Mouse (Mus musculus) MEL (cell line): ENCODE results near the gene Mrps25. TPM values are rescaled to one million over a fixed set of nuclear protein-coding genes. Genes with fewer than 3 reads are reported as not detected.

Source experiments
- DNase-seq: peaks from one replicate; pipeline ENCODE4 v3.0.0; 2011; ENCODE audit warnings: low read depth, low spot score
- H3K27ac ChIP-seq: 2 replicates; pipeline ENCODE4 v1.5.1; 2012; ENCODE audit warnings: low read depth, mild to moderate bottlenecking, control low read depth, low read length, moderate library complexity; ENCODE audit not compliant: control insufficient read depth
- H3K27me3 ChIP-seq, 2 experiments: fragments of 150-350 bp in 1 of 2; sonication (generic) in 1 of 2; 2 replicates each; pipeline ENCODE4 v1.6.1; 2012; ENCODE audit warnings: low read length in 2 of 2, mild to moderate bottlenecking in 2 of 2, improper control_type of control experiment in 1 of 2, moderate library complexity in 1 of 2; ENCODE audit not compliant: insufficient read depth in 2 of 2, control insufficient read depth in 1 of 2
- H3K36me3 ChIP-seq, 2 experiments: 2 replicates each; pipeline ENCODE4 v1.6.1; 2012 to 2014; ENCODE audit warnings: low read length in 2 of 2, improper control_type of control experiment in 1 of 2, inconsistent platforms in 1 of 2, mild to moderate bottlenecking in 1 of 2; ENCODE audit not compliant: insufficient read depth in 2 of 2, control insufficient read depth in 1 of 2
- H3K4me1 ChIP-seq, 2 experiments: fragments of 150-350 bp in 1 of 2; sonication (generic) in 1 of 2; 2 replicates each; pipeline ENCODE4 v1.6.1; 2012; ENCODE audit warnings: low read length in 2 of 2, improper control_type of control experiment in 1 of 2, mild to moderate bottlenecking in 1 of 2; ENCODE audit not compliant: insufficient read depth in 2 of 2, control insufficient read depth in 1 of 2
- H3K4me3 ChIP-seq, 2 experiments: fragments of 150-350 bp in 1 of 2; sonication (generic) in 1 of 2; 2 replicates each; pipeline ENCODE4 v1.5.1; 2012; ENCODE audit warnings: low read depth in 2 of 2, low read length in 2 of 2, mild to moderate bottlenecking in 2 of 2, moderate library complexity in 2 of 2, control low read depth in 1 of 2, improper control_type of control experiment in 1 of 2; ENCODE audit not compliant: control insufficient read depth in 1 of 2, insufficient read depth in 1 of 2
- H3K79me2 ChIP-seq: 2 replicates; pipeline ENCODE4 v1.6.1; 2012; ENCODE audit warnings: mild to moderate bottlenecking, low read length, moderate library complexity; ENCODE audit not compliant: control insufficient read depth, poor library complexity, insufficient read depth
- H3K9ac ChIP-seq: 2 replicates; pipeline ENCODE4 v1.6.1; 2012; ENCODE audit warnings: low read depth, mild to moderate bottlenecking, control low read depth, low read length, moderate library complexity; ENCODE audit not compliant: control insufficient read depth, poor library complexity, severe bottlenecking
- H3K9me3 ChIP-seq: fragments of 150-350 bp; sonication (generic); replicated peaks from 2 replicates; pipeline ENCODE4 v1.6.1; 2012; ENCODE audit warnings: mild to moderate bottlenecking, low read length, improper control_type of control experiment, moderate library complexity; ENCODE audit not compliant: insufficient read depth
- BHLHE40 ChIP-seq: IDR thresholded peaks from 2 replicates; pipeline ENCODE4 v1.6.1; 2012; ENCODE audit warnings: low read depth, mild to moderate bottlenecking, inconsistent platforms, low read length, improper control_type of control experiment, borderline replicate concordance
- CHD1 ChIP-seq: IDR thresholded peaks from 2 replicates; pipeline ENCODE4 v1.6.1; 2012; ENCODE audit warnings: low read depth, mild to moderate bottlenecking, inconsistent platforms, low read length, improper control_type of control experiment
- ETS1 ChIP-seq: IDR thresholded peaks from 2 replicates; pipeline ENCODE4 v1.6.1; 2012; ENCODE audit warnings: low read depth, mild to moderate bottlenecking, inconsistent platforms, low read length, improper control_type of control experiment, moderate library complexity
- GATA1 ChIP-seq: IDR thresholded peaks from 2 replicates; pipeline ENCODE4 v1.6.1; 2011; ENCODE audit warnings: low read depth, low read length, improper control_type of control experiment
- JUND ChIP-seq: IDR thresholded peaks from 2 replicates; pipeline ENCODE4 v1.6.1; 2011; ENCODE audit warnings: low read depth, mild to moderate bottlenecking, improper control_type of control experiment, low read length
- MAFK ChIP-seq: IDR thresholded peaks from 2 replicates; pipeline ENCODE4 v1.6.1; 2011; ENCODE audit warnings: low read depth, mild to moderate bottlenecking, low read length, improper control_type of control experiment, borderline replicate concordance
- MAX ChIP-seq: IDR thresholded peaks from 2 replicates; pipeline ENCODE4 v1.6.1; 2011; ENCODE audit warnings: low read length, improper control_type of control experiment
- MAZ ChIP-seq: IDR thresholded peaks from 2 replicates; pipeline ENCODE4 v1.6.1; 2012; ENCODE audit warnings: low read depth, mild to moderate bottlenecking, inconsistent platforms, low read length, improper control_type of control experiment
- MXI1 ChIP-seq: IDR thresholded peaks from 2 replicates; pipeline ENCODE4 v1.6.1; 2011; ENCODE audit warnings: mild to moderate bottlenecking, low read depth, low read length, improper control_type of control experiment
- MYB ChIP-seq: IDR thresholded peaks from 2 replicates; pipeline ENCODE4 v1.6.1; 2011; ENCODE audit warnings: mild to moderate bottlenecking, low read depth, low read length, improper control_type of control experiment
- MYC ChIP-seq: IDR thresholded peaks from 2 replicates; pipeline ENCODE4 v1.6.1; 2011; ENCODE audit warnings: low read depth, mild to moderate bottlenecking, low read length, improper control_type of control experiment, moderate library complexity
- NELFE ChIP-seq: IDR thresholded peaks from 2 replicates; pipeline ENCODE4 v1.6.1; 2011; ENCODE audit warnings: low read depth, low read length, improper control_type of control experiment
- NRF1 ChIP-seq: IDR thresholded peaks from 2 replicates; pipeline ENCODE4 v1.6.1; 2014; ENCODE audit warnings: low read depth, mild to moderate bottlenecking, inconsistent platforms, low read length, improper control_type of control experiment, moderate library complexity; ENCODE audit not compliant: poor library complexity, insufficient read depth, severe bottlenecking
- POLR2A ChIP-seq, 2 experiments: IDR thresholded peaks; 2 replicates each; pipeline ENCODE4 v1.6.1; 2011 to 2012; ENCODE audit warnings: low read length in 2 of 2, mild to moderate bottlenecking in 2 of 2, control low read depth in 1 of 2, improper control_type of control experiment in 1 of 2, low read depth in 1 of 2, moderate library complexity in 1 of 2; ENCODE audit not compliant: control insufficient read depth in 1 of 2, insufficient read depth in 1 of 2, poor library complexity in 1 of 2
- POLR2AphosphoS5 ChIP-seq: IDR thresholded peaks from 2 replicates; pipeline ENCODE4 v1.6.1; 2012; ENCODE audit warnings: low read depth, borderline replicate concordance, mild to moderate bottlenecking, inconsistent platforms, low read length, moderate library complexity, mixed read lengths
- RAD21 ChIP-seq: IDR thresholded peaks from 2 replicates; pipeline ENCODE4 v1.6.1; 2011; ENCODE audit warnings: mild to moderate bottlenecking, low read depth, low read length, improper control_type of control experiment
- SIN3A ChIP-seq: IDR thresholded peaks from 2 replicates; pipeline ENCODE4 v1.6.1; 2012; ENCODE audit warnings: low read length, improper control_type of control experiment, inconsistent platforms
- TAL1 ChIP-seq: IDR thresholded peaks from 2 replicates; pipeline ENCODE4 v1.6.1; 2012; ENCODE audit warnings: mild to moderate bottlenecking, inconsistent platforms, low read length, moderate library complexity, mixed read lengths
- TCF12 ChIP-seq: IDR thresholded peaks from 2 replicates; pipeline ENCODE4 v1.6.1; 2014; ENCODE audit warnings: low read depth, mild to moderate bottlenecking, inconsistent platforms, low read length, improper control_type of control experiment, moderate library complexity
- USF1 ChIP-seq: IDR thresholded peaks from 2 replicates; pipeline ENCODE4 v1.6.1; 2014; ENCODE audit warnings: low read depth, mild to moderate bottlenecking, inconsistent platforms, low read length, improper control_type of control experiment, moderate library complexity
- ZC3H11A ChIP-seq: IDR thresholded peaks from 2 replicates; pipeline ENCODE4 v1.6.1; 2012; ENCODE audit warnings: low read depth, mild to moderate bottlenecking, inconsistent platforms, low read length, improper control_type of control experiment
- ZKSCAN1 ChIP-seq: IDR thresholded peaks from 2 replicates; pipeline ENCODE4 v1.6.1; 2012; ENCODE audit warnings: low read depth, mild to moderate bottlenecking, inconsistent platforms, low read length, improper control_type of control experiment, moderate library complexity
- ZMIZ1 ChIP-seq: IDR thresholded peaks from 2 replicates; pipeline ENCODE4 v1.6.1; 2012; ENCODE audit warnings: low read depth, mild to moderate bottlenecking, inconsistent platforms, low read length, improper control_type of control experiment, moderate library complexity
- ZNF384 ChIP-seq: IDR thresholded peaks from 2 replicates; pipeline ENCODE4 v1.6.1; 2012; ENCODE audit warnings: low read depth, mild to moderate bottlenecking, inconsistent platforms, low read length, improper control_type of control experiment
- polyA plus RNA-seq, 2 experiments: library from polyadenylated mRNA; stranded (reverse) in 1 of 2; unstranded in 1 of 2; fragments of >175 nt in 1 of 2; fragments of >200 nt in 1 of 2; gene quantifications; 2 replicates each; pipeline versions ENCODE4 v1.2.1 to v1.2.4; 2012; ENCODE audit warnings: low replicate concordance in 2 of 2, low read depth in 1 of 2; ENCODE audit not compliant: insufficient read length in 2 of 2, insufficient read depth in 1 of 2, missing spikeins in 1 of 2
- total RNA-seq: library from RNA; depleted of rRNA; stranded (reverse); fragments of 300-350 nt; gene quantifications from 2 replicates; pipeline ENCODE4 v1.2.3, GENCODE M21; 2012

The Mrps25 gene
- total and polyA plus RNA-seq, 3 experiments: 94.7 to 261 (median 109) TPM

- Histone ChIP-seq H3K9ac (no peak overlapping the region), H3K4me1 (no peaks in the 10 kb centered on the region), H3K9me3 (no peaks in the 10 kb centered on the region)
- no peak for DNase-seq
- TF ChIP-seq TCF12 (no peak), MAX (no peak), JUND (no peak), MYB (no peak), ZMIZ1 (no peak), ETS1 (no peak), MAFK (no peak), BHLHE40 (no peak), ZKSCAN1 (no peak), MYC (no peak), NELFE (no peak), RAD21 (no peak), ZNF384 (no peak)
- TF ChIP-seq, all 39 proteins: peak for 0
- Histone ChIP-seq H3K79me2 (no peaks in the 10 kb centered on the region; the same call in 1 of the 2 replicates), H3K27ac (no peak overlapping the region), H3K27me3 (no peaks in the 10 kb centered on the region), H3K36me3 (peaks cover 0 to 14% of the 10 kb centered on the region in 2 experiments; a peak in 2 of 4 replicates), H3K4me3 (no peak overlapping the region)
These were observed 38.0 kb downstream of the Mrps25 start for GRCm38 (mm10) chr6:92145881-92146280.

GRCm38 (mm10) chr6:92136356-92136755, 47.5 kb downstream of the Mrps25 start:
- no peak overlapping the region for H3K4me3 ChIP-seq
- no peaks in the 10 kb centered on the region for H3K27me3 ChIP-seq
- no peaks in the 10 kb centered on the region for H3K9me3 ChIP-seq
- H3K27ac ChIP-seq: no peak overlapping the region
- TF ChIP-seq MYC (no peak), TAL1 (no peak), POLR2AphosphoS5 (no peak), ZNF384 (no peak), RAD21 (no peak), TCF12 (no peak), GATA1 (no peak), MAFK (no peak), MAX (no peak), CHD1 (no peak), POLR2A (IDR thresholded peaks at IDR 0.05; ENCODE audit: control insufficient read depth in 1 of 2, insufficient read depth in 1 of 2, low read depth in 1 of 2, low read length in 2 of 2, poor library complexity in 1 of 2) (no peak), SIN3A (no peak), BHLHE40 (no peak), JUND (no peak), USF1 (no peak), NRF1 (no peak), ZC3H11A (no peak), MAZ (no peak), MXI1 (no peak)
- peaks cover 9% of the 10 kb centered on the region in 2 experiments for H3K36me3 ChIP-seq
- peaks cover 4% of the 10 kb centered on the region; the same call in 1 of the 2 replicates for H3K79me2 ChIP-seq
- H3K9ac ChIP-seq: no peak overlapping the region
- no peak for DNase-seq
- peaks cover 5 to 10% of the 10 kb centered on the region in 2 experiments for H3K4me1 ChIP-seq
